In genomic region chr11:88909388-88910036, GRCm38 (mm10) we compare ENCODE assay signal across 11 mouse cellular contexts. TPM values are rescaled to one million over a fixed set of nuclear protein-coding genes. Genes with fewer than 3 reads are reported as not detected.
DNase-seq lines count a peak whose midpoint lies in the region; ATAC-seq and TF ChIP-seq lines count a peak whose summit lies in the region.
"Had no signal": no experiment of that assay in that cellular context is flagged by ENCODE, and none has a peak within 500 bp of the region (broad histone marks: within the 10 kb centered on the region; RNA-seq: fewer than 3 reads in every experiment).

No protein-coding gene starts in this region.

- H3K4me2 ChIP-seq in kidney, postnatal 0 days (ENCODE audit: low read length): no peak overlapping the region
- no peak overlapping the region for H3K4me2 ChIP-seq in stomach, postnatal 0 days (replicated peaks; ENCODE audit: low read depth)
- H3K4me2 ChIP-seq in forebrain, embryonic 16.5 days (ENCODE audit: low read length): no peak overlapping the region
- no peak overlapping the region for H3K4me2 ChIP-seq in forebrain, embryonic 11.5 days (ENCODE audit: low read depth, low read length, severe bottlenecking)

- no peaks in the 10 kb centered on the region for H3K9me3 ChIP-seq in kidney, postnatal 0 days (replicated peaks; ENCODE audit: low read length)
- no peaks in the 10 kb centered on the region for H3K9me3 ChIP-seq in stomach, postnatal 0 days (ENCODE audit: control insufficient read depth, low read length)
- no peaks in the 10 kb centered on the region for H3K9me3 ChIP-seq in forebrain, embryonic 16.5 days (ENCODE audit: control insufficient read depth, low read length)
- no peaks in the 10 kb centered on the region; the same call in 1 of the 2 replicates for H3K9me3 ChIP-seq in forebrain, embryonic 11.5 days (ENCODE audit: control insufficient read depth, low read length)

- TF ChIP-seq POLR2A in testis, adult 2 months (IDR thresholded peaks at IDR 0.05; ENCODE audit: control insufficient read depth, low read depth, low read length): no peak

- H3K27me3 ChIP-seq in testis, adult 2 months (ENCODE audit: control insufficient read depth, insufficient read depth, low read length): no peaks in the 10 kb centered on the region
- H3K27me3 ChIP-seq in kidney, postnatal 0 days (ENCODE audit: insufficient read depth, low read length): no peaks in the 10 kb centered on the region
- no peaks in the 10 kb centered on the region for H3K27me3 ChIP-seq in stomach, postnatal 0 days (ENCODE audit: control insufficient read depth, insufficient read depth, low read length)
- no peaks in the 10 kb centered on the region for H3K27me3 ChIP-seq in forebrain, embryonic 16.5 days (replicated peaks; ENCODE audit: control insufficient read depth, insufficient read depth, low read length)
- H3K27me3 ChIP-seq in forebrain, embryonic 11.5 days (ENCODE audit: control insufficient read depth, insufficient read depth, low read length): no peaks in the 10 kb centered on the region

- no peaks in the 10 kb centered on the region for H3K36me3 ChIP-seq in testis, adult 2 months (ENCODE audit: control insufficient read depth, insufficient read depth, low read length)
- H3K36me3 ChIP-seq in kidney, postnatal 0 days (ENCODE audit: insufficient read depth, low read length): no peaks in the 10 kb centered on the region
- H3K36me3 ChIP-seq in stomach, postnatal 0 days (ENCODE audit: control insufficient read depth, insufficient read depth, low read length): no peaks in the 10 kb centered on the region
- H3K36me3 ChIP-seq in forebrain, embryonic 16.5 days (ENCODE audit: control insufficient read depth, insufficient read depth): no peaks in the 10 kb centered on the region
- no peaks in the 10 kb centered on the region for H3K36me3 ChIP-seq in forebrain, embryonic 11.5 days (ENCODE audit: control insufficient read depth, insufficient read depth, low read length)

- no peak for TF ChIP-seq CTCF in testis, adult 2 months (IDR thresholded peaks at IDR 0.05; ENCODE audit: control insufficient read depth, insufficient read depth, insufficient replicate concordance, low read depth, low read length)
- no peak for TF ChIP-seq CTCF in gastrocnemius, adult 2 months (IDR thresholded peaks at IDR 0.05)
- no peak for TF ChIP-seq CTCF in kidney, postnatal 0 days (IDR thresholded peaks at IDR 0.05; ENCODE audit: low read depth)
- TF ChIP-seq CTCF in stomach, postnatal 0 days (IDR thresholded peaks at IDR 0.05; ENCODE audit: low read depth): no peak

- no peaks in the 10 kb centered on the region for H3K4me1 ChIP-seq in testis, adult 2 months (ENCODE audit: control insufficient read depth, insufficient read depth, low read length)
- no peaks in the 10 kb centered on the region for H3K4me1 ChIP-seq in kidney, postnatal 0 days (replicated peaks; ENCODE audit: insufficient read depth, low read length)
- no peaks in the 10 kb centered on the region for H3K4me1 ChIP-seq in stomach, postnatal 0 days (replicated peaks; ENCODE audit: control insufficient read depth, insufficient read depth)
- no peaks in the 10 kb centered on the region for H3K4me1 ChIP-seq in forebrain, embryonic 16.5 days (replicated peaks; ENCODE audit: control insufficient read depth, insufficient read depth, low read length)
- H3K4me1 ChIP-seq in forebrain, embryonic 11.5 days (replicated peaks; ENCODE audit: control insufficient read depth, insufficient read depth, low read length): no peaks in the 10 kb centered on the region

- no peak overlapping the region for H3K4me3 ChIP-seq in testis, adult 2 months (ENCODE audit: control insufficient read depth, low read depth, low read length)
- H3K4me3 ChIP-seq in gastrocnemius, adult 2 months: 0 out of 2 replicates have a peak overlapping the region, but pooled peaks have one; percentile 24
- H3K4me3 ChIP-seq in kidney, postnatal 0 days (replicated peaks; ENCODE audit: low read depth, low read length): no peak overlapping the region
- no peak overlapping the region for H3K4me3 ChIP-seq in stomach, postnatal 0 days (ENCODE audit: low read depth, low read length)
- H3K4me3 ChIP-seq in forebrain, embryonic 16.5 days (replicated peaks; ENCODE audit: low read length): no peak overlapping the region
- H3K4me3 ChIP-seq in forebrain, embryonic 11.5 days (ENCODE audit: low read depth, low read length): no peak overlapping the region

- TF ChIP-seq EP300 in stomach, postnatal 0 days (optimal IDR thresholded peaks at IDR 0.05): no peak

- peak overlapping the region; percentile 52 for H3K27ac ChIP-seq in testis, adult 2 months (ENCODE audit: control insufficient read depth, insufficient read depth, low read depth, low read length)
- H3K27ac ChIP-seq in gastrocnemius, adult 2 months: peak overlapping the region; percentile 63
- H3K27ac ChIP-seq in kidney, postnatal 0 days: peak overlapping the region; percentile 80
- H3K27ac ChIP-seq in stomach, postnatal 0 days (replicated peaks): peak overlapping the region; percentile 40; the same call in 1 of the 2 replicates
- no peak overlapping the region for H3K27ac ChIP-seq in forebrain, embryonic 16.5 days (ENCODE audit: low read length)
- no peak overlapping the region for H3K27ac ChIP-seq in forebrain, embryonic 11.5 days (ENCODE audit: low read depth, low read length)

- no peak overlapping the region for H3K9ac ChIP-seq in kidney, postnatal 0 days (ENCODE audit: low read depth, low read length)
- no peak overlapping the region for H3K9ac ChIP-seq in stomach, postnatal 0 days (ENCODE audit: low read length)
- no peak overlapping the region for H3K9ac ChIP-seq in forebrain, embryonic 16.5 days (replicated peaks; ENCODE audit: low read depth, low read length)
- H3K9ac ChIP-seq in forebrain, embryonic 11.5 days (ENCODE audit: low read length): no peak overlapping the region

- no peak for DNase-seq in testis, postnatal 10 days (ENCODE audit: low spot score)
- peak; percentile 63 for DNase-seq in gastrocnemius, adult 2 months
- DNase-seq in kidney, postnatal 0 days (ENCODE audit: low spot score): no peak
- peak; percentile 36 for DNase-seq in stomach, postnatal 0 days (ENCODE audit: low spot score)
- no peak for DNase-seq in retina, postnatal 1 day
- DNase-seq in forebrain, embryonic 11.5 days (ENCODE audit: low spot score): no peak

- 77% methylated on average over 8 of the region's 8 CpGs for WGBS in kidney, postnatal 0 days
- WGBS in stomach, postnatal 0 days: 65% methylated on average over 8 of the region's 8 CpGs
- WGBS in forebrain, embryonic 16.5 days: 73% methylated on average over 8 of the region's 8 CpGs
- WGBS in forebrain, embryonic 11.5 days: 94% methylated on average over 8 of the region's 8 CpGs

- peak; percentile 23; the same call in 1 of the 2 replicates for ATAC-seq in kidney, postnatal 0 days (replicated peaks; ENCODE audit: low FRiP score, low read depth)
- no peak for ATAC-seq in stomach, postnatal 0 days (ENCODE audit: low FRiP score, low TSS enrichment)
- ATAC-seq in forebrain, embryonic 16.5 days: no peak
- ATAC-seq in forebrain, embryonic 11.5 days (replicated peaks; ENCODE audit: low FRiP score): no peak

- intact Hi-C loops in gastrocnemius, adult 2 months (cut with DNase I): loop anchor here (10.0 kb wide), 1 partner anchor 125 kb away; no protein-coding TSS in a partner anchor

RNA-seq across cellular contexts. Expression of gene Akap1, which starts 45.1 kb away (rescaled TPM):
- 535 and 558 TPM in 2 replicates for polyA plus RNA-seq in testis, adult 2 months (2012; rRNA removed)
- total RNA-seq in gastrocnemius, adult 2 months (2021): 10 to 100 TPM; 62.5 to 93.2 TPM
- polyA plus RNA-seq in kidney, postnatal 0 days (2015; fragmentation: Nextera tagmentation; extraction: Ambion mirVana): 16.9 and 17.5 TPM in 2 replicates
- 14.4 and 16.6 TPM in 2 replicates for polyA plus RNA-seq in stomach, postnatal 0 days (2015; fragmentation: Nextera tagmentation; extraction: Ambion mirVana)
- 37.5 and 40.7 TPM in 2 replicates for polyA plus RNA-seq in forebrain, embryonic 16.5 days (2015; fragmentation: Nextera tagmentation; extraction: Ambion mirVana)
- polyA plus RNA-seq in forebrain, embryonic 11.5 days (2014; fragmentation: Nextera tagmentation; extraction: Ambion mirVana): 15.5 and 16.1 TPM in 2 replicates

RNA-seq across cellular contexts. Expression of gene Scpep1, which starts 45.8 kb away (rescaled TPM):
- polyA plus RNA-seq in testis, adult 2 months (2012; rRNA removed): 15.6 and 16.4 TPM in 2 replicates
- 10 to 100 TPM in 1 of 2 experiments, 1 to 10 TPM in 1; 6.1 to 11.2 TPM for total RNA-seq in gastrocnemius, adult 2 months (2021)
- polyA plus RNA-seq in kidney, postnatal 0 days (2015; fragmentation: Nextera tagmentation; extraction: Ambion mirVana): 149 and 169 TPM in 2 replicates
- polyA plus RNA-seq in stomach, postnatal 0 days (2015; fragmentation: Nextera tagmentation; extraction: Ambion mirVana): 67.2 and 67.8 TPM in 2 replicates
- polyA plus RNA-seq in forebrain, embryonic 16.5 days (2015; fragmentation: Nextera tagmentation; extraction: Ambion mirVana): 33.7 and 36.2 TPM in 2 replicates
- 63.5 and 67.0 TPM in 2 replicates for polyA plus RNA-seq in forebrain, embryonic 11.5 days (2014; fragmentation: Nextera tagmentation; extraction: Ambion mirVana)

RNA-seq across cellular contexts. Expression of gene Elobl, which starts 57.2 kb away (rescaled TPM):
- polyA plus RNA-seq in testis, adult 2 months (2012; rRNA removed): 0.27 and 0.48 TPM in 2 replicates
- total RNA-seq in gastrocnemius, adult 2 months (2021): not detected
- polyA plus RNA-seq in kidney, postnatal 0 days (2015; fragmentation: Nextera tagmentation; extraction: Ambion mirVana): not detected in 2 replicates
- polyA plus RNA-seq in stomach, postnatal 0 days (2015; fragmentation: Nextera tagmentation; extraction: Ambion mirVana): not detected in 2 replicates
- polyA plus RNA-seq in forebrain, embryonic 16.5 days (2015; fragmentation: Nextera tagmentation; extraction: Ambion mirVana): not detected in 2 replicates
- not detected in 2 replicates for polyA plus RNA-seq in forebrain, embryonic 11.5 days (2014; fragmentation: Nextera tagmentation; extraction: Ambion mirVana)
- total RNA-seq: common myeloid progenitor, adult 5-6 weeks; gastrocnemius, postnatal 36 days; layer of hippocampus, postnatal 14 days had no signal

Comparison
In these comparisons a context has a peak if more than half of its experiments do, and no peak if none do; other contexts are left out.
1. H3K27ac ChIP-seq: peak in testis, adult 2 months (single experiment), gastrocnemius, adult 2 months (single experiment), kidney, postnatal 0 days (single experiment) and stomach, postnatal 0 days (single experiment); none in forebrain, embryonic 16.5 days (single experiment) and forebrain, embryonic 11.5 days (single experiment).
2. DNase-seq: peak in gastrocnemius, adult 2 months (single experiment) and stomach, postnatal 0 days (single experiment); none in testis, postnatal 10 days (single experiment), kidney, postnatal 0 days (single experiment), retina, postnatal 1 day (single experiment) and forebrain, embryonic 11.5 days (single experiment).
3. RNA of gene Akap1, which starts 45.1 kb away (polyA plus RNA-seq): 535 to 558 TPM in testis, adult 2 months; 37.5 to 40.7 TPM in forebrain, embryonic 16.5 days, 16.9 to 17.5 TPM in kidney, postnatal 0 days, 15.5 to 16.1 TPM in forebrain, embryonic 11.5 days and 14.4 to 16.6 TPM in stomach, postnatal 0 days; every median in the first group is over 10 times any median in the second.